Mouse (Mus musculus) CH12.LX (cell line): ENCODE measurements around the gene Nsun2. TPM values are rescaled to one million over a fixed set of nuclear protein-coding genes. Genes with fewer than 3 reads are reported as not detected.

Experiments used
- DNase-seq: peaks from one replicate; pipeline ENCODE4 v3.0.0-alpha.2; 2013; ENCODE audit errors: extremely low read depth
- H3K27ac ChIP-seq: 2 replicates; pipeline ENCODE4 v1.5.1; 2012; ENCODE audit warnings: low read depth, mild to moderate bottlenecking, control low read depth, moderate library complexity; ENCODE audit not compliant: insufficient read depth
- H3K27me3 ChIP-seq: replicated peaks from 2 replicates; pipeline ENCODE3; 2012; ENCODE audit warnings: inconsistent platforms
- H3K36me3 ChIP-seq, 2 experiments: replicated peaks in 1 of 2; 2 replicates each; pipeline versions ENCODE3 to v1.6.1; 2012; ENCODE audit warnings: inconsistent platforms in 1 of 2, low read length in 1 of 2, mild to moderate bottlenecking in 1 of 2, mixed read lengths in 1 of 2, moderate library complexity in 1 of 2; ENCODE audit not compliant: control insufficient read depth in 1 of 2, insufficient read depth in 1 of 2
- H3K4me1 ChIP-seq, 2 experiments: 2 replicates each; pipeline ENCODE4 v1.6.1; 2012; ENCODE audit warnings: inconsistent platforms in 1 of 2, moderate library complexity in 1 of 2; ENCODE audit not compliant: insufficient read depth in 2 of 2, control insufficient read depth in 1 of 2
- H3K4me2 ChIP-seq: 2 replicates; pipeline ENCODE4 v1.6.1; 2012; ENCODE audit warnings: low read depth, mild to moderate bottlenecking, control low read depth; ENCODE audit not compliant: poor library complexity, insufficient read depth, severe bottlenecking
- H3K4me3 ChIP-seq, 3 experiments: fragments of 150-350 bp in 1 of 3; sonication (generic) in 1 of 3; replicated peaks in 1 of 3; 2 replicates each; pipeline versions ENCODE3 to v1.5.1; 2011 to 2012; ENCODE audit warnings: low read depth in 2 of 3, low read length in 2 of 3, mild to moderate bottlenecking in 2 of 3, moderate library complexity in 2 of 3, control low read depth in 1 of 3, improper control_type of control experiment in 1 of 3, inconsistent platforms in 1 of 3, mixed read lengths in 1 of 3; ENCODE audit not compliant: poor library complexity in 1 of 3
- H3K79me2 ChIP-seq: replicated peaks from 2 replicates; pipeline ENCODE4 v1.6.1; 2012; ENCODE audit warnings: mild to moderate bottlenecking, moderate library complexity; ENCODE audit not compliant: control insufficient read depth, poor library complexity, insufficient read depth, severe bottlenecking; ENCODE audit errors: extremely low read depth
- H3K9ac ChIP-seq: 2 replicates; pipeline ENCODE4 v1.6.1; 2012; ENCODE audit warnings: low read depth, mild to moderate bottlenecking, control low read depth, moderate library complexity; ENCODE audit not compliant: insufficient read depth
- H3K9me3 ChIP-seq: replicated peaks from 2 replicates; pipeline ENCODE3; 2012; ENCODE audit warnings: low read length, inconsistent platforms, mixed read lengths
- CHD2 ChIP-seq: IDR thresholded peaks from 2 replicates; pipeline ENCODE4 v1.6.1; 2011; ENCODE audit warnings: low read length, improper control_type of control experiment
- E2F4 ChIP-seq: IDR thresholded peaks from 2 replicates; pipeline ENCODE4 v1.6.1; 2011; ENCODE audit warnings: low read depth, low read length, improper control_type of control experiment; ENCODE audit not compliant: insufficient replicate concordance
- EP300 ChIP-seq: IDR thresholded peaks from 2 replicates; pipeline ENCODE4 v1.6.1; 2011; ENCODE audit warnings: low read length, improper control_type of control experiment
- ETS1 ChIP-seq: conservative IDR thresholded peaks from 2 replicates; pipeline ENCODE4 v1.6.1; 2012; ENCODE audit warnings: low read depth, mild to moderate bottlenecking, inconsistent platforms, low read length, improper control_type of control experiment, moderate library complexity
- MAFK ChIP-seq: IDR thresholded peaks from 2 replicates; pipeline ENCODE4 v1.6.1; 2011; ENCODE audit warnings: low read length, improper control_type of control experiment; ENCODE audit not compliant: insufficient replicate concordance
- MAX ChIP-seq: IDR thresholded peaks from 2 replicates; pipeline ENCODE4 v1.6.1; 2011; ENCODE audit warnings: low read length, improper control_type of control experiment
- MAZ ChIP-seq: IDR thresholded peaks from 2 replicates; pipeline ENCODE4 v1.6.1; 2012; ENCODE audit warnings: low read depth, mild to moderate bottlenecking, inconsistent platforms, low read length, improper control_type of control experiment, moderate library complexity
- MXI1 ChIP-seq: IDR thresholded peaks from 2 replicates; pipeline ENCODE4 v1.6.1; 2011; ENCODE audit warnings: mild to moderate bottlenecking, low read depth, low read length, improper control_type of control experiment
- MYC ChIP-seq: IDR thresholded peaks from 2 replicates; pipeline ENCODE4 v1.6.1; 2011; ENCODE audit warnings: low read depth, mild to moderate bottlenecking, improper control_type of control experiment, low read length
- POLR2A ChIP-seq: IDR thresholded peaks from 2 replicates; pipeline ENCODE4 v1.6.1; 2011; ENCODE audit warnings: low read depth, mild to moderate bottlenecking, improper control_type of control experiment, low read length
- POLR2AphosphoS2 ChIP-seq: IDR thresholded peaks from 2 replicates; pipeline ENCODE4 v1.6.1; 2011; ENCODE audit warnings: low read depth, low read length, improper control_type of control experiment
- RCOR1 ChIP-seq: conservative IDR thresholded peaks from 2 replicates; pipeline ENCODE4 v1.6.1; 2012; ENCODE audit warnings: low read depth, mild to moderate bottlenecking, inconsistent platforms, low read length, improper control_type of control experiment
- SMC3 ChIP-seq: IDR thresholded peaks from 2 replicates; pipeline ENCODE4 v1.6.1; 2011; ENCODE audit warnings: low read depth, low read length, improper control_type of control experiment
- TBP ChIP-seq: conservative IDR thresholded peaks from 2 replicates; pipeline ENCODE4 v1.6.1; 2011; ENCODE audit warnings: low read depth, low read length, improper control_type of control experiment
- UBTF ChIP-seq: IDR thresholded peaks from 2 replicates; pipeline ENCODE4 v1.6.1; 2012; ENCODE audit warnings: low read depth, mild to moderate bottlenecking, inconsistent platforms, low read length, improper control_type of control experiment, moderate library complexity
- ZKSCAN1 ChIP-seq: IDR thresholded peaks from 2 replicates; pipeline ENCODE4 v1.6.1; 2012; ENCODE audit warnings: low read depth, inconsistent platforms, low read length, improper control_type of control experiment, borderline replicate concordance
- dilution Hi-C: fragments of 300-500 bp; cut with MboI; formaldehyde crosslinking; loops from 2 replicates; pipeline ENCODE4 v1.14.3; 2020; ENCODE audit warnings: low sequenced_read_pairs; ENCODE audit not compliant: extremely low pct_unique_long_range_greater_than_20kb, extremely low pct_ligation_motif_present
- in situ Hi-C: fragments of 300-500 bp; cut with MboI; formaldehyde crosslinking; loops from 3 replicates; pipeline ENCODE4 v1.14.3; 2019; ENCODE audit warnings: low sequenced_read_pairs, low pct_ligation_motif_present, low pct_unique_long_range_greater_than_20kb, mixed read lengths
- polyA plus RNA-seq: library from polyadenylated mRNA; unstranded; fragments of >175 nt; gene quantifications from 2 replicates; pipeline ENCODE4 v1.2.1, GENCODE M21; 2012; ENCODE audit warnings: low read depth; ENCODE audit not compliant: insufficient read length
- total RNA-seq, 2 experiments: library from RNA; depleted of rRNA; stranded (reverse); fragments of 300-350 nt in 1 of 2; fragments of >200 nt in 1 of 2; gene quantifications; 2 replicates each; pipeline ENCODE4 v1.2.3; 2012 to 2014

Gene Nsun2
- total and polyA plus RNA-seq, 3 experiments, result 178 to 292 (median 279) TPM

- in situ Hi-C loops (no loop called here), dilution Hi-C loops (no loop called here)
- no peak overlapping the region for H3K27ac ChIP-seq
- TF ChIP-seq E2F4 (no peak), EP300 (no peak), MXI1 (no peak), MAX (no peak), ETS1 (no peak), SMC3 (no peak), POLR2AphosphoS2 (no peak), MYC (no peak), CHD2 (no peak)
- peaks cover 4% of the 10 kb centered on the region; the same call in 1 of the 2 replicates for H3K79me2 ChIP-seq
- no peak for DNase-seq
- no peak overlapping the region for H3K9ac ChIP-seq
- no peak overlapping the region for H3K4me2 ChIP-seq
- H3K4me3 ChIP-seq, result no peak overlapping the region
- no peaks in the 10 kb centered on the region for H3K9me3 ChIP-seq
- H3K36me3 ChIP-seq, result peaks cover 0 to 50% of the 10 kb centered on the region in 2 experiments
- peaks cover 0 to 47% of the 10 kb centered on the region in 2 experiments; a peak in 2 of 4 replicates for H3K4me1 ChIP-seq
- H3K27me3 ChIP-seq, result no peaks in the 10 kb centered on the region
These were observed 9.9 kb upstream of the Nsun2 start for GRCm38 (mm10) chr13:69523444-69524157.

GRCm38 (mm10) chr13:69524158-69524530 lies 9.4 kb upstream of the Nsun2 start:
- Histone ChIP-seq H3K4me3 (no peak overlapping the region), H3K27me3 (no peaks in the 10 kb centered on the region), H3K36me3 (peaks cover 0 to 51% of the 10 kb centered on the region in 2 experiments), H3K4me2 (no peak overlapping the region), H3K4me1 (peaks cover 0 to 46% of the 10 kb centered on the region in 2 experiments; a peak in 2 of 4 replicates), H3K9me3 (no peaks in the 10 kb centered on the region), H3K27ac (no peak overlapping the region), H3K9ac (no peak overlapping the region), H3K79me2 (peaks cover 10% of the 10 kb centered on the region; the same call in 1 of the 2 replicates)
- dilution Hi-C loops (no loop called here), in situ Hi-C loops (no loop called here)
- TF ChIP-seq EP300 (no peak), ZKSCAN1 (no peak), TBP (no peak), UBTF (no peak), POLR2AphosphoS2 (no peak), MAZ (no peak), POLR2A (no peak), RCOR1 (no peak), MAFK (no peak)
- no peak for DNase-seq
